Mouse (Mus musculus) cerebellum, postnatal 36 days (tissue): ENCODE results near the gene Ric8b.
A peak's percentile ranks its signal among the peaks of the same experiment; 100 is the strongest.

Source experiments
- DNase-seq, 2 experiments: peaks; one replicate each; pipeline ENCODE4 v3.0.0; 2021 to 2022; ENCODE audit warnings: mixed read lengths in 2 of 2

The Ric8b gene

DNA sequence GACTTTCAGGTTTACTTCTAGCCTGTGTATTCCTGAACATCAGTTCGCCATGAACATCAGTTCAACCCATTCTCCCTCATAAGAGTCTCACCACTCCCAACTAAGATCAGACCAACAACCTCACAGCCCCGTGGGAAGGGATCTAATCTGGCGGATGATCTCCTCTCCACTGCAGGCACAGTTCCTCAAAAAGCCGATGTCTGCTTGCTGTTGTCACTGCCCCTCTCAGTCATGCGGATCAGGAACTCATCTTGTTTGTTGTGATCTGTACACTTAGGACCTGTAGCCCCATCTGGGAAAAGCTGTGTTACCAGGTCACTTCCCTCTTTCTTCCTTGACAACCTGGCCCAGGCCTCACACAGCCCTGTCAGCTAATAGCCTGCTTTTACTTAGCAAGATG lies 45.7 kb downstream of the Ric8b start:
- DNase-seq: no peak

DNA sequence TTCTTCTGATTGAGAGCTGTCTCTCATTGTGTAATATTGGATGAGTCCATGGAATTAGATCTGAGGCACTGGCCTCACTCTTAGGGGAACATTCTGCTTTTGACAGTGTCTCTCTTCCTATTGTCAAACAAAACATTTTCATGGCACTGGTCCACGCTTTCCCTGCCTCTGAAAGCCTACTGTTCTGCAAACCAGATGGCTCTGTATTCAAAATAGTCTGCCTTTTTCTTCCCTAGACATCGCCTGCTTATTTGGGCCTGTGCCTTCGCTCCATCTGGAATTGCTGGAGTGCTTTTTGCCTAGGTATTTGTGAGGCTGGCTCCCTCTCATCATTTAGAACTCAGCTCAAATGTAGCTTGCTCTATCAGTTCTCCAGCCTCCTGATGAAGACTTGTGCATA lies 46.3 kb downstream of the Ric8b start:
- peak; percentile 58 to 82 for DNase-seq

DNA sequence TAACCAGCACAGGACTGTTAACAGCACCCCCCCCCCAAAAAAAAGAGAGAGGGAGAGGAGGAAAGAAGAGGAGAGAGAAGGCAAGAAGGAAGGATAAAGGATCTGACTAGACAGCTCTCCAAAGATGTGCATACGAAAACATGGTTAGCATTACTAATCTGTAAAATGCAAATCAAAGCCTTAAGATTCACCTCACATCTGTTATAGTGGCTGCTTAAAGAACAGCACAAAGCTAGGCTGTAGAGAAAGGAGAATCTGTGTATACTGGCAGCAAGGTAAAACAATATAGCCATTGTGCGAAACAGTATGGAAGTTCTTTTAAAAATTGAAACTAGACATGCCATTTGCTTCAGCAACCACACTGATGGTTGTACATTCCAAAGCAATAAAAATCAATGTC lies 49.1 kb downstream of the Ric8b start:
- DNase-seq: no peak

DNA sequence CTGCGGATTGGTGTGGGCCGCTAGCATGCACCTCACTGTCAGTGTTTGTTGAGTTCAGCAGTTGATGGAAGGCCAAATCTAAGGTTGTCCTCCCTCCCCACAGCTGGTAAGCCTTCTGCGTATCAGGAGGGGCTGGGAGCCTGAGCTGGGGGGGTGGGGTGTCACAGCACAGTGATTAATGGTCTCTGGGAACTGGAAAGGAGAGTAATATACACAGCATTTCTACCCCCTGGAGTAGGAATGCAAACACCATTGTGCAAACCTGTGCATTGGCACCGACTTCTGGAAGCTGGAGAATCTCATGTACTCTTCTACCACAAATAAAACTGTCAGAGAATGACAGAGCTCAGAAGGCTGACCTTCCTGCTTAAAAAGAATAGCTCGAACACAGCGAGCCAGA lies 50.2 kb downstream of the Ric8b start:
- DNase-seq: no peak

DNA sequence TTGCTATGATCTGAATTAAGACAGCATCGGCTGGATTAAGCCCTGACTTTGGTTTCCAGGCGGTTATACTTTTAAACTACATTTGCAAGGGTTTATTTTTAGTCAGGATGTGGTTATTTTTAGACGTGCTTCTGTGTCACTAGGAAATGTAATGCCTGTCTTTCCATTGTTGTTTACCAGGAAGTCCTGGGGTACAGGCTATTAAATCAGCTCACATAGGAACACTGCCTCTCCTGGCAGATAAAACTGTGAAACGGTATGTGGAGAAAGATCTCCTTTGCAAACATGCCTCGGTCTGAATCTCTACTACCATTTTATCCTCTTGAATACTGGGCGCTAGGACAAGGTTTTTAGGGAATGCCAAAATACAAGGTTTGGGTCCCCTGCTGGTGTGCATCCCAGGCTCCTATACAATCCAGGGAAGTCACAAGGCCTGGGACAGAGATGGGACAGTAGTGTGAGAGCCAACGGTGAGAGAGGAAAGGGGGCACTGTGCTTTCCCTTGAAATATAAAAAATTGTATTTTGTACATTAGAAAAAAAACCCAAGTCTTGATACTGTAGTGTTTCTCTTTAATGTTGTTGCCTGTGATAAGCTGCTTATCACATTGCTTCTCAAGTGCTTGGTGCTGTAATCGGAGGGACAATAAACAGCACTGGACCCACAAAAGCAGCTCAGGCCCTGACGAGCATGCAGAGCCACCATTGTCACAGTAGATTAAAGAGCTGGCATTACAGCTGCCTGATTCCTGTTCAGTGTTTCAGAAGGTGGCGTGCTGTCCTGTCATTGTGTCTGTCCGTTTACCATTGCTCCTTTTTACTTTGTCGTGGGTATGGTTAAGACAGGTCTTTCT lies 51.7 kb downstream of the Ric8b start:
- DNase-seq: peak in 1 of 2 experiments; percentile 33

DNA sequence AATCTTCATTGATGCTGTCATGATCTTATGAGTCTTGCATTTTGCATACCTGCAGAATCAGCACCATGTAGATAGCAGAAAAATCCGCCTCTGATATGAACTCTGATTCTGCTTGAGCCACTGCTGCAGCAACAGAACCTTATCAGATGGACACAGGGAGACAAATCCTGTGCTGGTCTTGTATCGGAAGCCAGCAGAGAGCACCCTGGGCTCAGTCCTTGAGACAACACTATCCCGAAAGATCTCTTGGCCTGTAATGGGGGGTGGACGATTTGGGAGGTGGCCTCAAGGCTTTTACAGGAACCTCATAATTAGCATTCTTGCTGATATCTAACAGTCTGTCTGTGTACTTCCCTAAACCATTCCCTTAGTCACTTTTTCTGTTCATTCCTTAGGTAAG lies 57.8 kb downstream of the Ric8b start:
- no peak for DNase-seq

DNA sequence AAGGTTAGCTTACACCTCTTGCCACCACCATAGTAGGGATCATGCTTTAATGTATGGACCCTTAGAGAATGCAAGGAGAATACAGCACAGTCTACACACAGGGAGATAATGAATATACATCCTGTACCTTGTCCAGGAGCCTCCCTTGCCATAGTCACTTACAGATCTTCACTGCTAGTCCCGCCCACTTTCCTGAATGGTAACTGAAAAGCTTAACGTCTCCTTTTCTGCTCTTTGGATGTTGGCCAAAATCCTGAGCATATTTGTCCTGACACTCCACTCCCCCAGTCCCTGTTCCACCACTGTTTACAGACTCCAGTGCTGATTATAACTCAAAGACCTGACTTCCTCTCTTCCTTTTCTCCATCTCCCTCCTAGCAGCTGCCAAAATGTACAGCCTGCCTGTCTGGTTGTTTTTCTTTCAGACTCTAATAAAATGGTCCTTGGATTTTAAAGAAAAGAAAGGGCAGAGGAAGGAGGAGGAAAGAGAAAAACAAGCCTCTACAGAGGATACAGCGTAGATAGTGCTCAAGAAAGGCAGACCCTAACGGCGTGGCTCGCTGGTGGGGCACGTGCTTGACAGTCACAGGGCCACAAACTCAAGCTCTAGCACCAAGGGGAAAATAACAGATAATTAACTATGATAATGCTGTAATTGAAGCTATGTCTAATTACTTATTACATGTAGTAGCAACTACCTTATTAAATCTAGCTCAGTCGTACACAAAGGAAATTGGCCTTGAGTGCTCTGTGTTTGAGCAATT lies 59.4 kb downstream of the Ric8b start:
- DNase-seq: no peak

DNA sequence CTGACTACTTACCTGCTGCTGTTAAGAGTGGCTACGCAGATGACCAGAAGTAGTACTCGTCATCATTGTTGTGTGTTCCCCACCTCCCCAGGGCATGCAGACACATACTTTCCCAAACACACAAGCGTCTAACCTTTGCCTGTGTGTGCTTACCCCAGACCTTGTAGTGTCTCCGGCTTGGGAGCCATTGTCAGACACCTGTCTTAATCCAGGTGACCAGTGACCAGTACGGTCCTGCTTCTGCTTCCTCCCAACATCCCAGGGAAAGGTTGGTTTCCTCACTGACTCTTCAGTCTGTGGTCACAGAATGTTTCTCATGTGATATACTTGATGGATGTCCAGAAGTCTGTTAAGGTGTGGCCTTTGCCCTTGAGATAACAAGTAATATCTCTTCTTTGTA lies 62.9 kb downstream of the Ric8b start:
- DNase-seq: no peak

DNA sequence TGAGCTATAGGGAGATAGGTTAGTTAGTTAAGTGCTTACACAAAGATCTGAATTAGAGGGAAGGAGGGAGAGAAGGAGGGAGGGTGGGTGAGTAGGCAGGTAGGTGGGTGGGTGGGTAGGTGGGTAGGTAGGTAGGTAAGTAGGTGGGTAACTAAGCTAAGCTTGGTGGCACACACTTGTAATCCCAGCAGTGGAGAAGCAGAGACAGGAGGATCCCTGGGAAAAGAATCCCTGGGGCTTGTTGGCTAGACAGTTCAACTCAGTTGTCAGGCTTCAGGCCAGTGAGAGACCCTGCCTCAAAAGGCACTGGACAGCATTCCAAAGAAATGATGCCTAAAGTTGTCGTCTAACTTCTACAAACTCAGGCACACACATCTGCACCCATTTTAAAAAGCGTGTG lies 64.0 kb downstream of the Ric8b start:
- DNase-seq: no peak

DNA sequence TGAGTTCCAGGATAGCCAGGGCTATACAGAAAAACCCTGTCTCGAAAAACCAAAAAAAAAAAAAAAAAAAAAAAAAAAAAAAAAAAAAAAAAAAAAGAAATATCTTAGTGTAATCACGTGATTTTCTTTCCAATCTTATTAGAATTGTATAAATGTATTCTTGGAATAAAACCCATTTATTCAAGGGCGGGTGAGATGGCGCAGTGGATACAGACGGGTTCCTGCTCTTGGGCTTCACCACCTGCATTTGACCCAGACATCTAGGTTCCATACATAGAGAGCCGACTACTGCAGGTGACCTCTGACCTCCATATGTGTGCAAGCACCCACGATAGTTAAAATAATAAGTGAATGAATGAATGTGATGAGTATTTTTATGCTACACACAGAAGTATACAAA lies 65.3 kb downstream of the Ric8b start:
- DNase-seq: no peak

DNA sequence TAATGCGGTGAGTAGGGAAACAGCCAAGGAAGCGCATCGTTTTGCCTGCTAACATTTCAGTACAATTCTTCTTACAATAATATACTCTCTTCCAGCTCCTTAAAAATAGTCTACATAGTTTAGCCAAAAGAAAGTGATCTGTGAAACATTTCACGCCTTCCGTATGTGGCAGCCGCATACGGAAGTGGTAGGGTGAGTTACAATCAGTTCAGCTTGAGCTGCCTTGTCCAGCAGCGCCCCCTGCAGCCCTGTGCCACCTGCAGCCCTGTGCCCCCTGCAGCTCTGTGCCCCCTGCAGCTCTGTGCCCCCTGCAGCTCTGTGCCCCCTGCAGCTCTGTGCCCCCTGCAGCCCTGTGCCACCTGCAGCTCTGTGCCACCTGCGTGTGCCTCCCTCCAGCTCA lies 68.5 kb downstream of the Ric8b start:
- DNase-seq: peak; percentile 37 to 49

DNA sequence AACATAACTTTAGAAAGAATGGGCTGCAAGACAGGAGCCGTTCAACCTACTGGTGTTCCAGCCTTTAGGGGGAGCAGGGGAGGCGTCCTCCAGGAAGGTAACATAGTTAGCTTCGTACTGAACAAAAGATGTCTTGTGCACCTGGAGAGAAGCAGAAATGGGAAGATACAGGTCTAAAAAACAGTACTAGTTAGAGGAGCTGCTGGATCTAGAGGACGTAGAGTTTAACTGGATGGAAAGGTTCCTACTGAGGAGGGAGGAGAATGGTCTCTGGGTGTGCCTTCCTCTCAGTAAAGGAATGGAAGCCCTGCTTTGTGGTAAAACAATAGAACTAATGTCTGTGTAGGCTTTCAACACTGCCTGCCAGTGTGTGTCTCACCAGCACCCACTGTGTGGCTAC lies 70.2 kb downstream of the Ric8b start:
- DNase-seq: no peak

DNA sequence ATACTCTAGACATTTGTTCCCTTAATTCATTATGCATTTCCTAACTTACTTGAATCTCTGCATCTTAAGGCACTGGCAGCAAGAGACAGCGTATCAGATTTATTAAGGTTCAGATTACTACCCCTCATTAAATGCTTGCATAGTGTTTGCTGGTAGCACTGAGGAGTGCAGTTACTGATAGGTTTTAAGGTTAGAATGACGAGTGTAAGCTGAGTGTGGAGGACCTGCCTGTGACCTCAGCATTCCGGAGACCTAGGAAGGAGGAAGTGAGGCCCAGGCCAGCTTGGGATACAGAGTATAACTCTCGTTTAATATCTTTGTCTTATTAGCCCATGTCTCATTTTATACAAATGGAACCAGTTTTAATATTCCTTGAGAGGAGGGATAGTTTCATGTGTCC lies 71.2 kb downstream of the Ric8b start:
- no peak for DNase-seq

DNA sequence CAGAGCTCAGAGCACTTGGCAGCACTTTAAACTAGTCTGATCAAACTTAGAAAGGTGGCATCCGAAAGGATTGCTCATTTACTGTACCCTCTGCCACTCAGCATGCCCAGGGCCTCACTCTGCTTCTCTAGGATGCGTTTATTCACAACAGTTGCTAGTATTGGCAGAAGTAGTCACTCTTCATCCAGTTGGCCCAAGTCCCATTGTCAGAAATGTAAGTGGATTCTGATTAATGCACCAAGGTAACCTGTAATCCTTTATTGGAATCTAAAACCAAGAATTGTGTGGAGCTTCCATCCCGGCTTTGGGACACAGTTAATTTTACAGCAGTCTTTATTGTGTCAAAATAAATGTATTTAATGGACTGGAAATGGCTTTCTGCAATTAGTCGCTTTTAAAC lies 76.9 kb downstream of the Ric8b start:
- DNase-seq: no peak

DNA sequence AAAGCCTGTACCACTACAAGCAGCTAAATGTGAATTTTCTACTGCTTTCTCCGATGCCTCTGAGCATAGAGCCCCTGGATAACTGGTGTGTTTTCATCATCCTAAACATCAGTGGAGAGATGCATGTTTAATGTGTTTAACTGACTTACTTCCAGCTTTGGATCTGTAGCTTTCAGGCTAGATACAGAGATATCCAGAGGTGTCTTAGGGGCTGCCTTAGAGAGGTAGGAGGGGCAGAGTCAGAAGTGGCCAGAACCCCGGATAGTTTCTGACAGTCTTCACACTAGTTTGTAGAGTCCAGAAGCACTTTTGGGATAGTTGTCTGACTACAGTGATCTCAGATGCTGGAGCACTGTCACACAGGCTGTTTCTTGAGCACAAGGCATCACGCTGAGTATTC lies 77.6 kb downstream of the Ric8b start:
- DNase-seq: no peak

DNA sequence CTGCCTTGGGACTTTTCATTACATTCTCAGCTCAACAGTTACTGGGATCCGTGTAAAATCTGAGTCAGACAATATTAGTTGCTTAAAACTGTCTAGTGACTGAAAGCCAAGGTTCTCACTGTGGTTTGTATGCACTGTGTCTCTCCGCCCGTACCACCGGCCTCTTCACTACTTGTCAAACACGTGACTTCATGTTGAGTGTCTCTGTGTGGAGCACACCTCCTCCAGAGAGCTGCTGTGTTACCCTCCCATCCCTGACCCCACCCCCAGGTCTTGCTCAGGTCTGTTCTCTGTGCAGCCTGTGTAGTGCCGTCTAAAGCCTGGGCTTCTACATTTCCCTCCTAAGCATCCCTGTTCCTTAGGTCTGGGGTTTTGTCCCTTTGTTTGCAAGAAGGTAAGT lies 79.0 kb downstream of the Ric8b start:
- no peak for DNase-seq

DNA sequence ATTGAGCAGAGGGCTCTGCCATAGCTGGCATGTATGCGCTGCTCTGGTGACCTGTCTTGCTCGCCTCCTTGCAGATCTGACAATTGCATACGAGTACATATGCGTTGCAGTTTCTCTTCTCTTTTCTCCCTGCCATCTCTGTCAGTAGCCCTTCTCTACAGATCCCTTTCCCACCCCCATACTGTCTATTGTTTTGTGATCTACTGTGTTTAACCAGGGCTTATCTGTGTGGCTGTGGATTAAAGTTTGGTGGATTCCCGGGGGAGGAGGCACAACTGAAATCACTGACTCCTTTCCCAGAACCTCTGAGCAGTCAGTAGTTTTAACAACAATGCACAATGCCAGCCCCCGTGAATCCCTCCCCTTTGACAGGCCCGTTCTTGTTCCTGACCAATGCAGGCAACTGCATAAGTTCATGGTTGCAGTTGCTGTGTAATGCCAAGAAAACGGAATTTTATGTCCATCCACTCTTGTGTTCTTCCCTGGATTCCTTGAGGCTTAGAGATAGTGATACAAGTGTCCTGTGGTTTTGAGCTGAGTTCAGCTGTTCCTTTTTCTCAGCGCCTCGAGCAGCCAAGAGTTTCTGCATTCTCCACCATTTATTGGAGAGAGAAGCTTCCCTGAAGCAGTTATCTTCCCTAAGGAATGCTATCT lies 80.3 kb downstream of the Ric8b start:
- DNase-seq: no peak

DNA sequence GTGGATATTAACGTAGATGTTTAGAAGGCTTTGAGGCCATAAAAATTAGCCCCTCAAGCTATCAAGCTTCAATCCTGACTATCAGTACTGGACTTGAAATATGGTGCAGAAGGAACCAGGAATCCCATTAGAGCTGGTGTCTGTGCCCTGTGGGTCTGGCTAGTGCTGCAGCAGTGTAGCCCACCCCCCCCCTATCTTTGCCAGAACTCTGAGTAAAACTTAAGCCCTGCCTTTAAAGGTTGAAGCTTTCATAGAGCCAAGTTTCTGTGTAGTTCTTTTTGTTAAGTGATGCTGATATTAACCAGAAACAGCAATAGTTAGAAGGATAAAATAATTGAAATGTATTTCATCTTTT lies 80.8 kb downstream of the Ric8b start:
- no peak for DNase-seq

DNA sequence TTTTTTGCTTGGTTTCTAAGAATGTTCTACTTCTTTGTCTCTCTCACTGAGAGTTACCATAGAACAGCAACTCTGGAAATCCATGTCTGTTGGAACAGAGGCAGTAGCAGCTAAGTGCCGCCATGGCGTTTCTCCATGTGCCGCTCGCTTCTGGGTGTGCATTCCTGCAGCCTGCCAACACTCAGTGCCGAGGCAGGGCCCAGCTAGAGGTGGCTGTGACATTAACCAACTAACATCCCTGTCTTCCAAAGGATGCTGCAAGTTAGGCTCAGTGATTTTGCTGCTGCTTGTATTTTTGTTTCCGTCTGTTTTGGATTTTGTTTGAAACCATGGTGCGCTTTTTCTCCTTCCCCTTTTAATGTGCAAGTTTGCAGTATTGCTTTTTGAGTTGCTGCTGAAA lies 84.5 kb downstream of the Ric8b start:
- no peak for DNase-seq

DNA sequence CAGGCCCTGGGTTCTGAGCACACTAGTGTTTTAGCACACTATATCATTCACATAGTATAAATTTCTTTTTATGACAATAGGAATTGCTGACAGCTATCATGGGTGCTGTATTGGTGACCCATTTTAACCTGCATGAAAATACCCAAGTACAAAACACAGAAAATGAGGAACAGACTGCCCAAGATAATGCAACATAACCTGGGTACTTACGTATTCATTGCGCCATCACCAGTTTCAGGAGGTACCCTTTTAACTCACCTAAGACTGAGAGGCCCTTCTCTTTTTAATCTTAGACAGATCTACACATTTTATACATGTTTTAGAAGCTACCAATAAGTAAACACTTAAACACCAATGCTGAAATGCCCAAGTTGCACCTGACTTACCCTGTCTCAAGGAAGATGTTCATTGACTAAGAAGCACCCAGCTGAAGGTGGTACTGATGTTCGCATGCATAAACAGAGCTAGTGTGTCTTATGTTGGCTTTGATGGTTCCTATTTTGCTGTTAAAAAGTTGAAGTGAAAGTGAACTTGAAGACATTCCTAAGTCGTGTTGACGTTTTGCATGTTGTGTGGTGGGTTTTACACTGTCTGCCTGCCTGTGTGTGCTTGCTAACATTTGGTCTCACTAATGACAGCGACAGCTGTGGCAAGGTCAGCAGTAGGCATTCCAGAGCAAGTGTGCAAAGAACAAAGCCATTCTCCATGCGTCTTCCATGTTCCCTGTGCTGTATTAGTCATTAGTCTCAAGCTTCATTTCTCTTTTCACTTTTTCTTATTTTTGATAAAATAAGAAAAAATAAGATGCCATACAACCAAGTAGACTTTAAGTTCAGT lies 86.0 kb downstream of the Ric8b start:
- no peak for DNase-seq

DNA sequence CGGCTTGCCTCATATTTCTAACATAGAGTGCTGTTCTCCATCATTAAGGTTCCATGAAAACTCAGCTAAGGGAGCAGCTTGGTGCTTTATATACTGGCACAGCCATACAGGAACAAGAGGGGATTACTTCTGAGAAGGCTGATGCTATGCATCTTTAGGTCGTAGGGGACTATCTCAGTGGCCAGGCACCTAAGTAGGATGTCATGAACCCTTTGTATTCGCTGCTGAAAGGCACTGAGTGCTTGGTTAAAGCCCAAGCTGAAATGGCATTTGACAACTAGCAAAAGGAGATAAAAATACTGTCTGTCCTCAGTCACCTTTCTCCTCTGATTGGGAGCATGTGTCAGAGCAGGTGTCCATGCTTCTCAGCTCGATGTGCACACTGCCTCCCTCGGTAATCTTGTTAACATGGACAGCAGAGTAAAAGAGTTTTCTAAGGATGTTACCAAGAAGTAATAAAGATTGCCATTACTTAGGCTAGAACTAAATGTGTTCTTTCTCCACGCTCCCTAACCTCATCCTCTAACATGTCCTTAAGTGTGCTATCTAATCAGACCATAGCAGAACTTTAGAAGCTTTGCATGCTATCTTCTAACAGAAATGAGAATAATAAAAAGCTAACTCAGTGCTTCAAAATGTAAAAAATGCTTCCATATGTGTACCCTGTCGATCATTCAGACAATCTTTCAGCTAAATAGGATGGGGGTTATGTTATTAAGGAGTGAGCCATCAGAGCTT lies 89.3 kb downstream of the Ric8b start:
- DNase-seq: no peak
